30 mouse cellular contexts compared by ENCODE assay signal in the genomic region with DNA sequence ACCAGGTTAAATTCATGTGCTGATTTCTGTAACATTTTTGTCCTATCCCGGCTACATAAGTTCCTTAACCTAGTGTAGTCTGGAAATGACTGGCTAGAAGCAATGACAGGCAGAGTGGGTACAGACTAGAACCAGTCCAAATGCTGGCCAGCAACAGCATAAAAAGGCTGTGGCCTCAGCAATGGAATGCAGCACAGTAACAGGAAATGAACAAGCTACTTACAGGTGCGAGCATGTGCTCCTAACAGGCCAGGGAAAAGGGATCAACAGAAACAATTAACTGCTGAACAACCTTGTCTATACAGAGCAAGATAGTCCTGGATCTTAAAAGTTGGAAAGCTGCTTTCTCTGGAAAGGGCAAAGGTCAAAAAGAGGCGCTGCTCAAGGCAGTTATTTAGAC.
DNase-seq lines count a peak whose midpoint lies in the region; ATAC-seq and TF ChIP-seq lines count a peak whose summit lies in the region.
"Had no signal": no experiment of that assay in that cellular context is flagged by ENCODE, and none has a peak within 500 bp of the region (broad histone marks: within the 10 kb centered on the region; RNA-seq: fewer than 3 reads in every experiment).

No protein-coding gene starts in this region.

- no peak for DNase-seq in lung, embryonic 14.5 days
- DNase-seq in lung, postnatal 10 days, result no peak
- no peak for DNase-seq in left cerebral cortex, postnatal 4 days
- DNase-seq in spleen, adult 12 weeks (ENCODE audit: low spot score), result no peak
- DNase-seq: adrenal gland, postnatal 14 days; cerebellum, adult 11 months; cerebellum, adult 9-10 months; cerebellum, postnatal 36 days; forebrain, postnatal 0 days; gastrocnemius, postnatal 10 days; heart, postnatal 10 days; layer of hippocampus, adult 9-11 months; liver; lung, adult 2 months; lung, postnatal 36 days; right cerebral cortex, postnatal 25 days; spleen, adult 18-20 months; thymus, postnatal 4 days had no signal

- TF ChIP-seq CTCF in intestine, postnatal 0 days (IDR thresholded peaks at IDR 0.05; ENCODE audit: low read depth), result no peak
- TF ChIP-seq CTCF in lung, embryonic 14.5 days (IDR thresholded peaks at IDR 0.05; ENCODE audit: low read depth), result no peak

- no peaks in the 10 kb centered on the region for H3K9me3 ChIP-seq in intestine, embryonic 15.5 days
- H3K9me3 ChIP-seq in intestine, postnatal 0 days (ENCODE audit: control insufficient read depth), result no peaks in the 10 kb centered on the region
- no peaks in the 10 kb centered on the region for H3K9me3 ChIP-seq in lung, embryonic 14.5 days (ENCODE audit: low read depth, low read length)
- H3K9me3 ChIP-seq in limb, embryonic 12.5 days, result no peaks in the 10 kb centered on the region
- H3K9me3 ChIP-seq: embryonic facial prominence, embryonic 15.5 days; forebrain, embryonic 12.5 days; heart, embryonic 13.5 days; megakaryocyte, embryonic 14.5 days; midbrain, embryonic 13.5 days; neural tube, embryonic 15.5 days had no signal

- H3K4me3 ChIP-seq in intestine, embryonic 15.5 days (replicated peaks), result no peak overlapping the region
- no peak overlapping the region for H3K4me3 ChIP-seq in intestine, postnatal 0 days (ENCODE audit: low read depth, low read length)
- H3K4me3 ChIP-seq in lung, embryonic 14.5 days (ENCODE audit: low read depth, low read length), result no peak overlapping the region
- H3K4me3 ChIP-seq in limb, embryonic 12.5 days (replicated peaks), result no peak overlapping the region
- H3K4me3 ChIP-seq: embryonic facial prominence, embryonic 15.5 days; forebrain, embryonic 12.5 days; heart, embryonic 13.5 days; megakaryocyte, embryonic 14.5 days; midbrain, embryonic 13.5 days; neural tube, embryonic 15.5 days had no signal

- H3K4me2 ChIP-seq in intestine, embryonic 15.5 days (replicated peaks), result no peak overlapping the region
- H3K4me2 ChIP-seq in intestine, postnatal 0 days (replicated peaks; ENCODE audit: low read depth), result no peak overlapping the region
- no peak overlapping the region for H3K4me2 ChIP-seq in lung, embryonic 14.5 days
- no peak overlapping the region for H3K4me2 ChIP-seq in limb, embryonic 12.5 days
- H3K4me2 ChIP-seq: embryonic facial prominence, embryonic 15.5 days; forebrain, embryonic 12.5 days; heart, embryonic 13.5 days; midbrain, embryonic 13.5 days; neural tube, embryonic 15.5 days had no signal

- H3K4me1 ChIP-seq in intestine, embryonic 15.5 days (replicated peaks), result no peaks in the 10 kb centered on the region
- no peaks in the 10 kb centered on the region for H3K4me1 ChIP-seq in intestine, postnatal 0 days (replicated peaks; ENCODE audit: control insufficient read depth, insufficient read depth, low read length)
- no peaks in the 10 kb centered on the region for H3K4me1 ChIP-seq in lung, embryonic 14.5 days (ENCODE audit: insufficient read depth)
- H3K4me1 ChIP-seq in limb, embryonic 12.5 days (replicated peaks), result peaks cover 6% of the 10 kb centered on the region; the same call in 1 of the 2 replicates
- H3K4me1 ChIP-seq: embryonic facial prominence, embryonic 15.5 days; forebrain, embryonic 12.5 days; heart, embryonic 13.5 days; megakaryocyte, embryonic 14.5 days; midbrain, embryonic 13.5 days; neural tube, embryonic 15.5 days had no signal

- WGBS in intestine, embryonic 15.5 days, result 45% methylated on average over 3 of the region's 3 CpGs
- 53% methylated on average over 3 of the region's 3 CpGs for WGBS in intestine, postnatal 0 days
- 54% methylated on average over 3 of the region's 3 CpGs for WGBS in lung, embryonic 14.5 days
- WGBS in limb, embryonic 12.5 days, result 42% methylated on average over 3 of the region's 3 CpGs

- no peak overlapping the region for H3K27ac ChIP-seq in intestine, embryonic 15.5 days
- H3K27ac ChIP-seq in intestine, postnatal 0 days (ENCODE audit: low read depth, low read length), result no peak overlapping the region
- no peak overlapping the region for H3K27ac ChIP-seq in lung, embryonic 14.5 days (ENCODE audit: low read depth)
- H3K27ac ChIP-seq in limb, embryonic 12.5 days, result no peak overlapping the region
- H3K27ac ChIP-seq: embryonic facial prominence, embryonic 15.5 days; forebrain, embryonic 12.5 days; heart, embryonic 13.5 days; liver, embryonic 14.5 days; midbrain, embryonic 13.5 days; neural tube, embryonic 15.5 days had no signal

- no peaks in the 10 kb centered on the region for H3K27me3 ChIP-seq in intestine, embryonic 15.5 days (replicated peaks)
- H3K27me3 ChIP-seq in intestine, postnatal 0 days (replicated peaks; ENCODE audit: control insufficient read depth, insufficient read depth, low read length), result no peaks in the 10 kb centered on the region
- no peaks in the 10 kb centered on the region for H3K27me3 ChIP-seq in lung, embryonic 14.5 days (ENCODE audit: insufficient read depth, low read length)
- H3K27me3 ChIP-seq in limb, embryonic 12.5 days, result no peaks in the 10 kb centered on the region
- H3K27me3 ChIP-seq: embryonic facial prominence, embryonic 15.5 days; forebrain, embryonic 12.5 days; heart, embryonic 13.5 days; megakaryocyte, embryonic 14.5 days; midbrain, embryonic 13.5 days; neural tube, embryonic 15.5 days had no signal

- H3K9ac ChIP-seq in intestine, embryonic 15.5 days, result no peak overlapping the region
- H3K9ac ChIP-seq in intestine, postnatal 0 days (ENCODE audit: low read depth, low read length), result no peak overlapping the region
- H3K9ac ChIP-seq in lung, embryonic 14.5 days, result no peak overlapping the region
- H3K9ac ChIP-seq in limb, embryonic 12.5 days (replicated peaks), result no peak overlapping the region
- H3K9ac ChIP-seq: embryonic facial prominence, embryonic 15.5 days; forebrain, embryonic 12.5 days; forebrain, postnatal 0 days; heart, embryonic 13.5 days; liver, embryonic 14.5 days; midbrain, embryonic 13.5 days; neural tube, embryonic 15.5 days had no signal

- ATAC-seq in intestine, embryonic 15.5 days, result peak; percentile 28; the same call in 1 of the 2 replicates
- ATAC-seq in intestine, postnatal 0 days, result no peak
- ATAC-seq in lung, embryonic 14.5 days (ENCODE audit: insufficient read depth), result peak; percentile 11; the same call in 1 of the 2 replicates
- ATAC-seq in limb, embryonic 12.5 days (ENCODE audit: insufficient number of reproducible peaks, insufficient read depth, low FRiP score, low TSS enrichment, low read depth), result peak; percentile 50; the same call in 1 of the 2 replicates
- ATAC-seq: CD4-positive, CD25-positive, alpha-beta regulatory T cell, adult 4 months; forebrain, postnatal 0 days; hindbrain, embryonic 16.5 days; midbrain, embryonic 13.5 days had no signal

- intact Hi-C loops in left cerebral cortex, postnatal 4 days (cut with DNase I), result no loop called here

- H3K36me3 ChIP-seq in intestine, embryonic 15.5 days, result no peaks in the 10 kb centered on the region
- no peaks in the 10 kb centered on the region for H3K36me3 ChIP-seq in intestine, postnatal 0 days (ENCODE audit: control insufficient read depth, insufficient read depth)
- no peaks in the 10 kb centered on the region for H3K36me3 ChIP-seq in lung, embryonic 14.5 days (ENCODE audit: insufficient read depth)
- no peaks in the 10 kb centered on the region for H3K36me3 ChIP-seq in limb, embryonic 12.5 days
- H3K36me3 ChIP-seq: embryonic facial prominence, embryonic 15.5 days; heart, embryonic 13.5 days; neural tube, embryonic 15.5 days had no signal
